Mouse (Mus musculus): ENCODE results near the gene Rps28.

Rps28 gene

DNA sequence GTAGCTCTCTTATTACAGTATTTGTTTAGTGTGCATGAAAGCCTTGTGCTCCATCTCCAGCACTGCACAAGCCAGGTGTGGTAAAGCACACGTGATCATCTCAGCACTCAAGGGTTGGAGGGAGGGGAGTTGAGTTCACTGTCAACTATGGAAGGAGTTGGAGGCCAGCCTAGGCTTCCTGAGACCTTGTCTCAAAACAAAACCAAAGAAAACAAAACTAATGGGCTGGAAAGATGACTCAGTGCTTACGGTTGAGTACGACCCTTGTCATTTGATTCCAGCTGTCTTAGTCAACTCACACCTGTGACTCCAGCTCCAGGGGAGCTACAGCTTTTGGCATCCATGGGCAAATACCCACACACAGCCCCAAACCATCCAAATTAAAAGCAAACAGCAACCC lies 11.9 kb downstream of the Rps28 start:
- no peak for DNase-seq (ENCODE audit: low spot score in 2 of 2)

DNA sequence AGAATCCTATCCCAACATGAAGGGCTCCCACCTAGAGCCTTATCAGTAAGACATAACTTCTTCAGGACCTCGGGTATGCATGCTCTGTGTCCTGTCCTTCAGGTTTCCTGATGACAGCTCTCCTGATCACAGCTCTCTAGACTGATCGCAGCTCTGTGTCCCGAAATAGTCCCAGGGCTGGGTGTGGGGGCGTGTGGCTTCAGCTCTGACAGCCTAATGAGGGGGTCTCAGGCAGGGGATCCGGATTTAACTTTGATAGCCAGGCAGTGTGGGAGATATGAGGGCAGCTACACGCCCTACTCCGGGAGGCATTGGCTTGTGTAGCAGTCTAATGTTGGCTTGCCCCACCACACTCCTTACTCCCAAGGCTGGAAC lies 13.2 kb downstream of the Rps28 start:
- DNase-seq (ENCODE audit: low spot score in 2 of 2): no peak

DNA sequence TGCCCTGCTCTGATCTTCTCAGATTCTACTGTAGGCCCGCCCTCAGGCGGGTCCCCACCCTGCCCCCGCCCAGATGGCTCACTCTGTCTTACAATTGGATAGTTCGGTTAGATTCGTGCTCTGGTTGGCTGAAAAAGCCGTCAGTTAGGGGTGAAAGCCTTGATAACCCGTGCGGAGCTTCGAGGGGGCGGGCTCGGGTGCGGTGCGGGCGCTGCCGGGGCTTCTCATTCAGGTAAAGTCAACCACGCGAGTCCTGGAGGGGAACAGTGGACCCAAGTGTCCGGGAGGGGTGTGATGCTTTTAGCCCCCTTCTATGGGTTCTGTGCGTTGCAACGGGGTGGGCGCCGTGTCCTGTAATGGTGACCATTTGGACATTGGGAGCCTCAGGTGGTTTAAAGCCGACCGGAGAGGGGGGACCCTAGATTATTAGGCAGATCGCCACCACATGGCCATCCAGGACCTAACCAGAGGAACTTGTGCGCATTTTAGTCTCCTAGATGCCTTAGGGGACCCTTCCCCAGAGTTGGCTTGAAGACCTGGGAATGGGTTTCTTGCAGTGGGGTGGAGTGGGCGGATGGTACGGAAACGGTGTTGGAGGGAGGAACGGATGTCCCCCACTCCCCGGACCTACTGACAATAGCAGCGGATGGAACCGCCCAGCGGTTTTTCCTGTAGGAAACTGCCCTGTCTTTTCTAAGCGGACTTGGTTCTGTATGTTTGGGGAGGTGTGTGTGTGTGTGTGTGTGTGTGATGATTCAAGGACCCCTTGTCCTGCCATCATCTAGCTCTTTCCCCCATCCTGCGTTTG lies 13.8 kb downstream of the Rps28 start, which contains the start of gene Kank3:
Gene Kank3, plus strand, starts transcription at position 186 of the 808 bp plus-strand sequence.
- peak; percentile 85 to 92 for DNase-seq (ENCODE audit: low spot score in 2 of 2)

DNA sequence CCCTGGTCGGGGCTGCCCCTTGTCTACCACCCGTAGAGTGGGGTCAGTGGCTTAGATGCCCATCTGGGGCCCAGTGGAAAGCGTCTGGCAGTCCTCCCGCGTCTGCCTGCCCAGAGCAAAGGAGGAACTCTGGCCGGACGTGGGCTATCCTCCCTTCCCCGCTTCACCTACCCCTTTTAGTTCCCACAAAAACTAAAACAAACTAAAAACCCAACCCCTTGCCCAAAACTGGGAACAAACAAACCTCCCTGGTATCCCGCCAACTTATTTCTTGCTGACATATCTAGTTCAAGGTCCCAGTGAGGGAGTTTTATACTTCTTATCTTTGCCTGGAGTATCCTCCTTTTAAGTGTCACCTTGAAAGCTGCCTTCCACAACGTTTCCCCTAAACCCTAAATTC lies 16.2 kb downstream of the Rps28 start:
- no peak for DNase-seq (ENCODE audit: low spot score in 2 of 2)

DNA sequence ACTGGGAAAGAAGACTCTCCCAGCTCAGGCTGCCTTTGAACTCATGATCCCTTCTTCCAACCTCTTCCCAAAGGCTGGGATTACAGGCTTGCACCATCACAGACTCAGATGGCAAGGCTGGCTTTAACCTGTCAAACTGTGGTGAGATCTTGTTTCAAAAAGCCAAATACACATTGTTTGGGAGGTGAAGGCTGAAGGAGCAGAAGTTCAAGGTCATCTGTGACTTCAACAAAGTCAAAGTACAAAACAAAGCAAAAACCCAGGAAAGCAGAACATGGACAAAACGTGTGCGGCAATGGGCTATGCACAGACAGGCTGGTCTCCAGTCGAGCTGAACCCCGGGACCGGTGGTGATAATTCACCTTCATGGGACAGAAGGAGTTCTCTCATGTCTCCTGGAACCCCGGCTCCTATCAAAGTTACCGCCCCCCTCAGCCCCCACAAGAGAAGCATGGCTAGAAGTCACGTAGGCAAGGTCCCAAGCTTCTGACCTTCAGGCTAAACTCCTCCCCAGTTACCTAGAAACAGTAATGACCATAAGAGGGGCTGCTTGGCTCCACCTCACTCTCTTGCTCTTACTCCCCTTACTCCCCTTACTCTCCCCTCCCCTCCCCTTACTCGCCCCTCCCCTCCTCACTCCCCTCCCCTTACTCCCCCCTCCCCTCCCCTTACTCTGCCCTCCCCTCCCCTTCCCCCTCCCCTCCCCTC lies 17.0 kb downstream of the Rps28 start:
- DNase-seq (ENCODE audit: low spot score in 2 of 2): no peak

DNA sequence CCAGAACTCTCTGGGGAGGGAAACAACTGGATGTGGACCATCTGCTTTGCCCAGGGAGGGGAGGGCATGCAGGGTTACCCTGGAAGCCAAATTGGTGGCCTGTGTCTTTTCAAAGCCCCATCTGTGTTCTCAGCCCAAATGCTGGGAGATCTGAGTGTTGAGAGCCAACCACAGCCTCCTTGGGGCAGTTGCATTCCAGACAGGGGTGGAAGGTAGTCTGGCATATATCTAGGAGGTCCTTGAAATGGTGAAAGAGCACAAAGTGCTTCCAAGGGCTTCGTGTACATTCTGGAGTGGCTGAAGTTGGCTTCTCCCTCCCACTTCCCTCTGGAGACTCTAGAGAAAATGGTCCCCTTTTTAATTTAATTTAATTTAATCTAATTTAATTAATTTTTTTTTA lies 19.6 kb downstream of the Rps28 start:
- no peak for DNase-seq (ENCODE audit: low spot score in 2 of 2)

DNA sequence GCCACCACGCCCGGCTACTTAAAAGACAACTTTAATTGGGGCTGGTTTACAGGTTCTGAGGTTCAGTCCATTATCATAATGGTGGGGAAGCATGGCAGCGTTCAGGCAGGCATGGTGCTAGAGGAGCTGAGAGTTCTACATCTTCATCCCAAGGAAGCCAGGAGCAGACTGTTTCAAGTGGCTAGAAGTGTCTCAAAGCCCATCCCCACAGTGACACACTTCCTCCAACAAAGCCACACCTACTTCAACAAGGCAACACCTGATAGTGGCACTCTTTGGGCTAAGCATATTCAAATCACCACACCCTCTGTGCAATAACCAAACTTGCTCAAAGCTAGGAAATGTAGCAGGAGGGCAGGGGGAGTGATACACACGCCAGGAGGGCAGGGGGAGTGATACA lies 20.2 kb downstream of the Rps28 start:
- DNase-seq (ENCODE audit: low spot score in 2 of 2): no peak

DNA sequence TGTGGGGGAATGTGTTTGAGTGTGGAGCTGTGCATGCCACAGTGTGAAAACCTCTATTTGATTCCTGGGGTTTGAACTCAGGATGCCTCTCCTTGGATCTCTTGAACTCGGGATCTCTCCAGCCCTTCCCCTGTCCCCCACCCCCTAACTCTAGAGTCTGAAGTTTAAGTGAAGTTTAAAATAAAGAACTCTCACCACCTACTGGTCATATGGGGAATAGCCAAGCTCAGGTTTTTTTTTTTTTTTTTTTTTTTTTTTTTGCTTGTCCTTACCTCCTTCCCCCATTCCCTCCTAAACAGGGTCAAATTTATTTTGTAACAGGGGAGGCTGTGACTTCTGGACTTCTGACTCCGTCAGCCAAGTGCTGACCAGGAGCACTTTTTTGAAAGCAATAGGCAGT lies 22.1 kb downstream of the Rps28 start:
- DNase-seq (ENCODE audit: low spot score in 2 of 2): no peak

DNA sequence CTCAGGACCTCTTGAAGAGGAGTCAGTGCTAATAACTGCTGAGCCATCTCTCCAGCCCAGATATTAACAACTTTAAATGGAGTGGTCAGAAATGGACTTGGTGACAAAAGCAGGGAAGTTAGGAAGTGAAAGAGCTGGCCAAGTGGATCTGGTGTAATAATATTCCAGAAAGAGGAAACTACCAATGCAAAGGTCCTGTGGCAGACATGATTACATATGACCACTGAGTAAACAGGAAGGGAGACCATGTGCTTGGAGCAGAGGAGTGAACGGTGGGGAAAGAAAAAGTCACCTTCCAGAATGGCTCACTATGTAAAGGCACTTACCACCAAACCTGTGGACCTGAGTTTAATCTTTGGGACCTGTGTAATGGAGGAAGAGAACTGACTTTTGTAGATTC lies 25.1 kb downstream of the Rps28 start:
- DNase-seq (ENCODE audit: low spot score in 2 of 2): no peak

DNA sequence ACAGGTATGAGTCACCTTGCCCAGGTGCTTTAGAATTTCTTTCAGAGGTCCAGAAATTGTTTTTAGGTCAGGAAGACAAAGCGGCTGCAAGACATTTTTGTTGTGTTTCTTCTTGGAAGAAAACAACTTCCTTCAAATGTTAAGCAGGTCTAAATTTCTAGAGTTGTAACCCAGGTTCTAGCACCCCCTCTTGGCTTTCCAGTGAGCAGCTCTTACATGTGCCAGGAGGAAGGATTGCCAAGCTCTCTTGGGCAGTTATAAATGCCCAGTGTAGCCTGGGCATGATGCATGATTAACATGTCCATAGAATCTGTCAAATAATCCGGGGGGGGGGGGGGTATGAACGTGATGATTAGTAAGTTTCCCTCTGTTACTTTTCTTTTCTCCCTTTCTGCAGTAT lies 26.1 kb downstream of the Rps28 start:
- no peak for DNase-seq (ENCODE audit: low spot score in 2 of 2)

DNA sequence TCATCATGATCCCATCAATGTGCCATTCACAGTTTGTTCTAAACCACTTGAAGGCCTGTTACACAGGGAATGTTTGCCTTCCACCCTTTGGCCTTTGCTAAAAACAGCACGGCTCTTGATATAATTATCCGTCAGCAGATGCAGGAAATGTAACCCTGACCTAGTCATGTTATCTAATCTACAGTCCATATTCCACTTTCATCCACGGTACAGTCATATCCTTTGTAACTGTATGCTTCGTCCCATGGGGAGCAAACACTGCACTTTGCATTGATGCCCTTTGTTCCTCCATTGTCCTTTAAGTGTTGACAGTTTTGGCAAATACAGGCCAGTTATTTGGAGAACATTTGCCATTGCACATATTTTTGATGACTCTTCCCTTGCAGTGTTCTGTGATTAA lies 35.6 kb downstream of the Rps28 start:
- DNase-seq (ENCODE audit: low spot score in 2 of 2): no peak

DNA sequence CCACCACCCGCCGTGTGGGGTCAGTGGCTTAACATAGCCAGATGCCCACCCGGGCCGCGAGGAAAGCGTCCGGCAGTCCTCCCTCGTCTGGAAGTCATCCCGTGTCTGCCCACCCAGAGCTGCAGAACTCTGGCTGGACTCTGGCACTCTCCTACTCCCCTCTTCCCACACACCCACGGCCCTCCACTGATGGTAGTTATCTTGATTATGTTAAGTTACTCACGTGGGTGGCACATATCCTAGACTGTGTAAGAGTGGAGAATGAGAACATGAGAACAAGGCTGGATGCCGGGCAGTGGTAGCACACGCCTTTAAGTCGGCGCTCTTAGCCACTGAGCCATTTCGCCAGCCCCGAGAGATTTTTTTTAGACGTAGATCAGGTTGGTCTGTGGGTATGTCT lies 38.0 kb downstream of the Rps28 start:
- no peak for DNase-seq (ENCODE audit: low spot score in 2 of 2)

DNA sequence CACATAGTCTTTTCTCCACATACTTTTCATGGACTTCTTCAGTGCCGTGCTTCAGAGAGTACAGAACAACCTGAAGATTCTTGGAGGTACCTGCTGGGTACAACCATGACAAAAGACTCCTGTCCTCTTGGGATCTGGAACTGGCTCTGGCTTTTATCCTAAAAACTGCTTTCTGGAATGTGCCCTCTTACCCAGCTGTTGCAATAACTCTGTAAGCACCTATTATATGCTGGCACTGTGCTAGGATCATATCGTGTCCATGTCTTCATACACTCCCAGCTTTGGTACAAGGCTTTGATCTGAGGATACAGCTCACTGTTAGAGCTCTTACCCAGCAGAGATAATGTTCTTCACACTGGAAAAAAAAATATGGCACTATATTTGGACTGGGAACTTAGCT lies 39.4 kb downstream of the Rps28 start:
- no peak for DNase-seq (ENCODE audit: low spot score in 2 of 2)

DNA sequence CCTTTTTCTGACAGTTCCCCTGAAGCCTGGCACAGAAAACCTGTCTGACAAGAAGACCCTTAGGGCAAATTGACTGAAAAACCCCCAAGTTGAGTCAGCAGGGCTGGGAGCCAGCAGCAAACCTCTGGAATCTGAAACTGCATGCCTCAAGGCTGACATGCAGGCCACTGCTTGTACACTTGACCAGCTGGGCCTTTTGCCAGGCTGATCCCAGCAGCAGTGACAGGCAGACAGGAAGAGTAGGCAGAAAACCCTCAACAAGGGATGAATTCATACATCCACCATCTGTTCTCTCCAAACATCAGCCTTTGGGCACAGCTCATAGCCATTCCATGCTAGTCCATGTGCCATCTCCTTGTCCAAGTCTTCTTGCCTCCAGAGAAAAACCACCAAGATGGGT lies 41.0 kb downstream of the Rps28 start:
- DNase-seq (ENCODE audit: low spot score in 2 of 2): peak in 1 of 2 experiments; percentile 30

DNA sequence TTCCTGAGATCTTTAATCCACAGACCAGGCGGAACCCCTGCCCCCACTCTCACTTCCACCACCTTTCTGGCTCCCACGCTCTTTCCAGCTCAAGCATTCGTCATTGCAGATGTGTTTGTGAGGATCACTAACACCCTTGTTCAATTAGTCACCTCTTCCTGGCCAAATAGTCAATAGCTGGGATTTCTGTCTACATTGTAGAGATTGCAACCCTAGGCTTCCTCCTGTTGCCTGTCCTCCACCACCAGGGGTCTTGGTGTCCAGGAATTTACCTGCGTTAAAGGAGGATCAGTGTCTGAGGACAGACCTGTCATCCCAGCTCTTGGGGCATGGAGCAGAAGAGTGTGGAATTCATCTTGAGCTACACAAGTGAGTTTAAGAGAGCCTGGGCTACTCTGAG lies 42.3 kb downstream of the Rps28 start:
- no peak for DNase-seq (ENCODE audit: low spot score in 2 of 2)

DNA sequence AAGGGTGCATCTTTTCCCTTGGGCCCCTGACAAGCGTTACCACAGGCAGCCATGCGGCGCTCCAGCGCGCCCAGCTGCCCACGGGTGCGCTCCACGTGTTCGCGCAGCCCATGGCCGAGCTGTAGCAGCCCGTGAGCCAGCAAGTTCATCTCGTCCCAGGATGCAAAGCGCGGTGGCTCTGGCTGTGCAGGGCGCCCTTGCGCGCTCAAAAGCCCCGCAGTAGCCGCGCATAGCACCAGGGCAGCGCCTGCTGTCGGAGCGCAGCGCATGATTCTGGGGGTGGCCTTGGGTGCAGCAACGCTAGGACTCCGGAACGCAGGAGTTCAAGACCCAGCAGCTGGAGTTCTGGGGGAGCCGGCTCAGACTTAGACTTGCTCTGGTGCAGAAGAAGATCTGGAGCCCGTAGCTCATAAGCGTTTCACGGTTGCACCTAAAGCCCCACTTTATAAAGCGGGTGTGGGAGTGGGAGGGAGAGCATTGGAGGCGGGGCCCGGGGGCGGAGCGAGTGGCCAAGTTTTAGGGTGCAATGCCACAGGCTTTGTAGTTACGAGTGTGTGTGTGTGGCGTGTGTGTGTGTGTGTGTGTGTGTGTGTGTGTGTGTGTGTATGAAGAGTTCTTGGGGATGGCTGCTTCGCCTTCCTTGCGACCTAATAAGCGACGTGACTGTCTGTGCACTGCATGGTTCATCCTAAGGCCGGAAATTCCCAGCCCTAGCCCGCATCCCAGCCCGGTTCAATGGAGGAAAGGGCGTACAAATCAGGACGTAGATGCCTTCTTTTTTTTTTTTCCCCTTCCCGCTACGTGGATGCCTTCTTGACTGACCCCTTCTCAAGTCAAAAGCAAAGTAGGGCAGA lies 43.0 kb downstream of the Rps28 start, which contains the start of gene Angptl4:
Gene Angptl4, minus strand, starts transcription at position 707 of the 854 bp plus-strand sequence.
- peak; percentile 20 to 29 for DNase-seq (ENCODE audit: low spot score in 2 of 2)

DNA sequence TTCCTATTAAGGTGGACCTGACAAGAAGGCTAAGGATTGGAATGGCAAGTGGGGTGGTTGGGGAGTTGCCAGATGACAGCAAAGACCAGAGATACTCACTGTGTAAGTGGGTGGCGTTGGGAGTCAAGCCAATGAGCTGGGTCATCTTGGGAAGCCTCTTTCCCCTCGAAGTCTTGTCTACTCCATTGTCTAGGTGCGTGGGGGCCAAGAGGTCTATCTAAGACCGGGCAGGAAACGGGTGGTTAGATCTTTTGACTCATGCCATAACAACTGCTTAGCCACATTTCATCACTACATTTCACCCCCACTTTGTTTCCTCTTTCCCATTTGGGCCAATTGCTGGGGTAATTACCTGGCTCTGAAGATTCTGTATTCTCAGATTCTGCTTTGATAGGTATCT lies 43.9 kb downstream of the Rps28 start:
- DNase-seq (ENCODE audit: low spot score in 2 of 2): no peak

DNA sequence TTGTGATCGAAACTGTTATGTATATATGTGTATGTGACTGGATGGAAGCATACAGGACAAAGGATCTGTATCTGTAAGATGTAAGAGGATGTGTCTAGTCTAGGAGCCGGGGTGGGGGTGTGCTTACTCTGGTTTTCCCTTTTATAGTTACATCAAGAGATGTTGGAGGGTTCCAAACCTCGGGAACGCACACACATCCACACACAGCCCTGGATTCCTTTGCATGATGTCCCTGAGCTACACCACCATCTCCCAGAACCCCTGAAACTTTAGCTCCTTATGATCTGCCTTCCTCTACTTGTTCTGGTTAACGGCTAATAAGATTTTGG lies 44.4 kb downstream of the Rps28 start:
- no peak for DNase-seq (ENCODE audit: low spot score in 2 of 2)

DNA sequence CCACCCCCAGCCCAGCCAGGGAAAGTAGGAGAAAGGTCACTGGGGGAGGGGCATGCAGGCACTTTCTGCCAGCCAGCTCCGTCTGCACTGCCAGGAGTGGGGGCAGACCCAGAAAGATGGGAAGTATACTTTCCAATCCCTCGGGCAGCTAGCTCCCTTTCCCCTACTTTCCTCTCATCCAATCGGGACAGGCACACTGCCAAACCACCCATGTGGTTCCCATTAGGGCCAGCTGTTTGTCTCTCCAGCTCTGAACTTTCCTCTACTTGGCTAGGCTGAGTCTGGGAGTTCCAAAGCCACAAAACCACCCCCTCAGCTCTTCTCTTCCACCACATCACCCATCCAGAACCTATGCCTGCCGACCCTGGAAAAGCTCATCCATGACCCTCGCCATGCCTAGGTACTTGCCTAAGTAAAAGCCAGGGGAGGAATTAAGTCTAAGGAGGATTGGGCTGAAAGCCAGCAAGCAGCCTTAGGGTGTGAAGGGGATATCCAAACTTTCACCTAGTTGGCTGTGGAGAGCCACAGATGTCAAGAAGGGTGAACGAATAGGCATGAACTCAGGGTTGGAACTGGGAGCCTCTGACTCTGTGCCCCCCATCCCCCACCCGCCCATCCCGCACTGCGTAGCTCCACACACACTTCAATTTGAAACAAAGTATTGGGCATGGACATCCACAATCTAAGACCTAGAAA lies 44.9 kb downstream of the Rps28 start:
- DNase-seq (ENCODE audit: low spot score in 2 of 2): peak; percentile 81 to 83

DNA sequence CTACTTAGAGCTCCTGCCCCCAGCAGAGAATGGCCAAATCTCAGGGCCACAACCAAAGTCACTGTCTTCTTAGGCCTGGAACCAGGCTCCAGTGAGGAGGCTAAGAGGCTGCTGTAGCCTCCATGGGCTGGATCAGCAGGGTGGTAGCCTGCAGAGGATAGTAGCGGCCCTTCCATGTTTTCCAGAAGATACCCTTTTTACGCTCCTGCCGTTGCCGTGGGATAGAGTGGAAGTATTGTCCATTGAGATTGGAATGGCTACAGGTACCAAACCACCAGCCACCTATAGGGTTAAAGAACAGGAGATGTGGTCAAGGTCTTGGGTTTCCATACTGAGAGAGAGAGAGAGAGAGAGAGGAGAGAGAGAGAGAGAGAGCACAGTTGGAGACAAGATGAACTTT lies 49.1 kb downstream of the Rps28 start:
- DNase-seq (ENCODE audit: low spot score in 2 of 2): no peak

DNA sequence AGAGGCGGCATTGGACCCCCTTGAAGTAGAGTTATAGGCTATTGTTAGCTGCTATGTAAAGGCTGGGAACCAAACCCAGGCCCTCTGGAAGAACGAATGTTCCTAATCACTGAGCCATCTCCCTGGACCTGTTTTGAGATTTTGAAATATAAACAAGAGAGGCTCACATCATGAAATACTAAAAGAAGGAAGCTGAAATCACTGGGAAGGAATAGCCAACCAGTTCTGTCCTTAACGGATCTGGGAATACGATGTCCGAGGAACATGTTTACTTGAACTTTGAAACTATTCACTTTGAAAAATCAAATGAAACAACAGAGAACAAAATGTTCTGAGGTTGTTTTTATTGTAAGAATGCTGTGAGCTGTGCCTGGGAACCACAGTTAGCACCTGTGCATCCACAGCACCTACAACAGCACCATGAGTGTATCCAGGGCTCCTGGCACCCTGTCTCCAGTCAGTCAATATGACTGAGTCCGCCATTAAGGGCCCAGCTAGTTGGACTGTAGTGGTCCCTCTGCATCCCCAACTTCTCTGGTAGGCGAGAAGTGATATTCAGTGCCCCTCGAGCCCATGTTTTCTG lies 49.7 kb downstream of the Rps28 start:
- DNase-seq (ENCODE audit: low spot score in 2 of 2): no peak

Data from frontal cortex, postnatal 10 days (tissue).